Mouse (Mus musculus) myocyte (in vitro differentiated cells): Measurements from ENCODE around the gene Fut2. TPM values are rescaled to one million over a fixed set of nuclear protein-coding genes. Genes with fewer than 3 reads are reported as not detected.

Experiments used
- H3K27me3 ChIP-seq: one replicate; pipeline ENCODE4 v1.6.1; 2011; ENCODE audit not compliant: control insufficient read depth, insufficient read depth, insufficient read length
- H3K36me3 ChIP-seq: one replicate; pipeline ENCODE4 v1.6.1; 2011; ENCODE audit not compliant: control insufficient read depth, insufficient read depth
- H3K4me2 ChIP-seq: one replicate; pipeline ENCODE4 v1.6.1; 2011; ENCODE audit warnings: low read depth, control low read depth
- H3K4me3 ChIP-seq: one replicate; pipeline ENCODE4 v1.5.1; 2011; ENCODE audit warnings: mild to moderate bottlenecking, control low read depth, moderate library complexity
- H3K79me2 ChIP-seq: one replicate; pipeline ENCODE4 v1.6.1; 2011; ENCODE audit not compliant: control insufficient read depth, insufficient read depth
- H3ac ChIP-seq: one replicate; pipeline ENCODE4 v1.6.1; 2011; ENCODE audit not compliant: control insufficient read depth, insufficient read length
- CEBPB ChIP-seq: IDR thresholded peaks from 2 replicates; pipeline ENCODE4 v1.6.1; 2011; ENCODE audit warnings: mild to moderate bottlenecking, moderate library complexity; ENCODE audit not compliant: poor library complexity, insufficient read depth, severe bottlenecking
- E2F4 ChIP-seq: IDR thresholded peaks from one replicate; pipeline ENCODE4 v1.6.1; 2011; ENCODE audit warnings: mild to moderate bottlenecking, control low read depth, moderate library complexity; ENCODE audit not compliant: insufficient read depth
- MAX ChIP-seq: IDR thresholded peaks from one replicate; pipeline ENCODE4 v1.6.1; 2011; ENCODE audit warnings: low read depth, mild to moderate bottlenecking, control low read depth
- MYOD1 ChIP-seq, 3 experiments: IDR thresholded peaks; one replicate each; pipeline ENCODE4 v1.6.1; 2011; ENCODE audit warnings: control low read depth in 2 of 3, low read depth in 2 of 3, mild to moderate bottlenecking in 2 of 3, moderate library complexity in 1 of 3; ENCODE audit not compliant: insufficient read length in 2 of 3, control insufficient read depth in 1 of 3
- MYOG ChIP-seq, 3 experiments: IDR thresholded peaks; one replicate each; pipeline ENCODE4 v1.6.1; 2011; ENCODE audit warnings: control low read depth in 2 of 3, low read depth in 2 of 3, mild to moderate bottlenecking in 2 of 3; ENCODE audit not compliant: insufficient read length in 2 of 3, control insufficient read depth in 1 of 3, insufficient read depth in 1 of 3
- POLR2A ChIP-seq: IDR thresholded peaks from one replicate; pipeline ENCODE4 v1.6.1; 2011; ENCODE audit warnings: low read depth, mild to moderate bottlenecking, control low read depth, moderate library complexity; ENCODE audit not compliant: insufficient read length
- POLR2AphosphoS2 ChIP-seq: IDR thresholded peaks from one replicate; pipeline ENCODE4 v1.6.1; 2011; ENCODE audit warnings: low read depth, control low read depth; ENCODE audit not compliant: insufficient read length
- REST ChIP-seq: IDR thresholded peaks from one replicate; pipeline ENCODE4 v1.6.1; 2011; ENCODE audit warnings: mild to moderate bottlenecking, control low read depth, moderate library complexity; ENCODE audit not compliant: insufficient read depth, insufficient read length
- SRF ChIP-seq: IDR thresholded peaks from one replicate; pipeline ENCODE4 v1.6.1; 2011; ENCODE audit warnings: low read depth; ENCODE audit not compliant: control insufficient read depth, insufficient read length
- TCF12 ChIP-seq: IDR thresholded peaks from one replicate; pipeline ENCODE4 v1.6.1; 2011; ENCODE audit warnings: mild to moderate bottlenecking, control low read depth; ENCODE audit not compliant: poor library complexity, insufficient read depth, severe bottlenecking
- USF1 ChIP-seq: IDR thresholded peaks from one replicate; pipeline ENCODE4 v1.6.1; 2011; ENCODE audit warnings: low read depth, mild to moderate bottlenecking, control low read depth, moderate library complexity
- polyA plus RNA-seq: library from polyadenylated mRNA; unstranded; fragments of >200 nt; fragmentation: generic; extraction: Trizol; gene quantifications from one replicate; pipeline ENCODE4 v1.2.1, GENCODE M21; 2012; ENCODE audit warnings: missing spikeins

Fut2 gene
- polyA plus RNA-seq, 1 experiment = 0.41 TPM

DNA sequence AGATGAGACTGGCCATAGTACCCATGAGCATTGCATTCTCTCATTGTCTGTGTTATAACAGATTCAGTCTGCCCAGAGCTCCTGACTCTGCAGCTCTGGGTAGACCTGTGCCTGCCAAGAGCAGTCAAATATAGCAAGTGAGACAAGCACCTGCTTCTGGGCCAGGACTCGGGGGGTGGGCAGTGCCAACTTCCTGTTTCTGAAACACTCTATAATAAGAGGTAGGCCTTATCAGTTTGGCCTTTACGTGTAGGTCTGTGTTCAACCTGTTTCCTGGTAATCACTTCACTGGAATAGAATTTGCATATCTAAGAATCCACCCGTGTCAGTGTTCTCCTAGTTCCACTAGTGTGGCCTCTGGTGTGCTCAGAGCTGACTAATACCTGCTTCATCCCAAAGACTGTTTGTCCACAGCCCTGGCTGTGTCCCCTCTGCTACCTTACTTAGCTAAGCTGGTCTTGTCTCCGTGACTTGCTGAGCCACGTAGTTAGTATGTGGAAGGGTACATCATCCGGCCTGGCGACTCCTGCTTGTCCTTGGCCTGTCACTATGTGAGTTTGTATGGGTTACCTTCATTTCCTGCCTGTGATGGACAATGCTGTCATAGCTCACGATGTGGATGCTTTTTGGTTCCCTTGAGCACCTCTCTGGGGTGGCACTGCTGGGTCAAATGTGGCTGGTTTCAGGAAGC lies 15.0 kb upstream of the Fut2 start:
- no peaks in the 10 kb centered on the region for H3K36me3 ChIP-seq
- no peak overlapping the region for H3K4me3 ChIP-seq
- H3K4me2 ChIP-seq = no peak overlapping the region
- TF ChIP-seq MYOG (IDR thresholded peaks at IDR 0.05; ENCODE audit: control insufficient read depth in 1 of 3, insufficient read depth in 1 of 3, insufficient read length in 2 of 3, low read depth in 2 of 3) (no peak), CEBPB (no peak), USF1 (no peak), POLR2A (no peak), MYOD1 (IDR thresholded peaks at IDR 0.05; ENCODE audit: control insufficient read depth in 1 of 3, insufficient read length in 2 of 3, low read depth in 2 of 3) (peak in 1 of 3 experiments; percentile 39)
- no peaks in the 10 kb centered on the region for H3K27me3 ChIP-seq
- no peak overlapping the region for H3ac ChIP-seq
- H3K79me2 ChIP-seq = no peaks in the 10 kb centered on the region

DNA sequence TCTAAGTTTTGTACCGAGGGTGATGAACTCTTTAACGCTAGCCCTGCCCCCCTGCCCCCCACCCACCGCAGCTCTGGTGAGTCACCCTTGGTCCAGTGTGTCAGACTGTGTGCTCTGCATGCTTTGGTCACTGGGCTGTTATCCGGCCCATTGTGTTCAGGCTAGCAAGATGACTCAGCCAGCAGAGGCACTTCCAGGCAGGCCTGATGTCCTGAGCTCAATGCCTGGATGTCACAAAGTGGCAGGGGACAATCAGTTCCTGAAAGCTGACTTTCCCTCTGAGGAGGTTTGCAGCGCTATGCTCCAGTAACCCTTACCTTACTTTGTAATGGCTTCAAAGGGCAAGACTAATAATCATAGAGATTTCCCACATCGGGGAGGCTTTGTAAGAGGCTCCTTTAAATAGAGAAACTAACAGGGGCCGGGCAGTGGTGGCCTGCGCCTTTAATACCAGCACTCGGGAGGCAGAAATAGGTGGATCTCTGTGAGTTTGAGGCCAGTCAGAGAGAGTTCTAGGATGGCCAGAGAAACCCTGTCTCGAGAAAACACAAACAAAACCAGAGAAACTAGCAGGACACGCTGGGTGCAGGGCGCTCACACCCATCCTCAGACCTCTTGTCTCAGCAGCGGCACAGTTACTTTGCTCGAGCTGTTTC lies 13.9 kb upstream of the Fut2 start:
- no peak overlapping the region for H3ac ChIP-seq
- H3K4me2 ChIP-seq = peak overlapping the region; percentile 68
- TF ChIP-seq CEBPB (no peak), POLR2A (peak; percentile 55), MAX (peak; percentile 18), MYOD1 (IDR thresholded peaks at IDR 0.05; ENCODE audit: control insufficient read depth in 1 of 3, insufficient read length in 2 of 3, low read depth in 2 of 3) (peak in 1 of 3 experiments; percentile 23), MYOG (IDR thresholded peaks at IDR 0.05; ENCODE audit: control insufficient read depth in 1 of 3, insufficient read depth in 1 of 3, insufficient read length in 2 of 3, low read depth in 2 of 3) (peak in 1 of 3 experiments; percentile 36), SRF (no peak), E2F4 (no peak), USF1 (no peak), POLR2AphosphoS2 (peak; percentile 64)
- H3K79me2 ChIP-seq = no peaks in the 10 kb centered on the region
- H3K4me3 ChIP-seq = no peak overlapping the region
- no peaks in the 10 kb centered on the region for H3K27me3 ChIP-seq
- no peaks in the 10 kb centered on the region for H3K36me3 ChIP-seq

DNA sequence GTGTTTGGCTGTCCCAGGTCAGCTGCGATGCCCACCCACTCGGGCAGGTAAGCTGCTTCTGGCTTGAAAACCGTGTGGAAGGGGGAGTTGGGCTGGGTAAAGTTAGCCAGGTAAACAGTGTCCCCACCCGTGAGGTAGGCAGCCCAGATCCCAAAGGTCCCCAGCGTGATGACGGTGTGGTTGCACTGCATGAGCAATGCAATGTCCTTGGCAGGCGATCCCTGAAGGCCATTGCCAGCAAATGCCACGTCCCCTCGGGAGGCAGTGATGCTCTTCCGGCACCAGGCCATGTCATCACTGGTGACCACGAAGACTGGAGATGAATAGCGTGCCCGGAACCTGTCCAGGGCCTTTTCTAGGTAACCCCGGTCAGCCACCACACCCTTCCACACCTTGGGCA lies 12.3 kb upstream of the Fut2 start:
- H3K27me3 ChIP-seq = no peaks in the 10 kb centered on the region
- H3K4me3 ChIP-seq = no peak overlapping the region
- H3K36me3 ChIP-seq = no peaks in the 10 kb centered on the region
- no peak overlapping the region for H3K4me2 ChIP-seq
- no peaks in the 10 kb centered on the region for H3K79me2 ChIP-seq
- no peak overlapping the region for H3ac ChIP-seq
- no peak for TF ChIP-seq SRF
- TF ChIP-seq MAX = no peak
- no peak for TF ChIP-seq E2F4
- no peak for TF ChIP-seq CEBPB
- no peak for TF ChIP-seq REST
- no peak for TF ChIP-seq MYOD1 (IDR thresholded peaks at IDR 0.05; ENCODE audit: control insufficient read depth in 1 of 3, insufficient read length in 2 of 3, low read depth in 2 of 3)
- TF ChIP-seq POLR2A = no peak
- TF ChIP-seq POLR2AphosphoS2 = no peak
- no peak for TF ChIP-seq USF1
- TF ChIP-seq MYOG (IDR thresholded peaks at IDR 0.05; ENCODE audit: control insufficient read depth in 1 of 3, insufficient read depth in 1 of 3, insufficient read length in 2 of 3, low read depth in 2 of 3) = no peak
- TF ChIP-seq TCF12 = no peak

DNA sequence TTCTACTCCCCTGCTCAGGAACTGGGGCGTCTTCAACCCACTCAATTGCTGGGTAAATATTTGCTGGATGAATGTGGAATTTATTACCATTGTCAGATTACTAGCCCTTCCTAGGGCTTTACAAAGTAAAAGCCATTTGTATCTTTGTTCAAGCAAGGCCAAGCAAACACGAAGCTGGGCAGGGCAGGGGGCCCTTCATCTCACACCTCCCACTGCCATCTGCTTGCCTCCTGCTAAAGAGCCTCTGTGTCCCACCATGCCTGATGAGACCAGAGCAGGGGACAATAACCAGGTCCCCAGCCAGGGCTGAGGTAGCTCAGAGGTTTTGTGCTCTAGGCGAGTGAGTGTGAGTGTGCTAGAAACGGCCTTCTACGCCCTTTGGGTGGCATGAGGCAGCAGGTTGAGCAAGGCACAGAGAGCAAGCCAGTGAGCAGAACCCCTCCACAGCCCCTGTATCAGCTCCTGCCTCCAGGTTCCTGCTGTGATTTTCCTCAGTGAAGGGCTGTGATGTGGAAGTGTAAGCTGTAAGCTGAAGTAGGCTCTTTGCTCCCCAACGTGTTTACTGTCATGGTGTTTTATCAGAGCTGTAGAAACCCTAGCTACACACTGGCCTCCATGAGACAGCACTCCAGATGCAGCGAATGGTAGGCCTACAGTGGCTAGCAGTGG lies 11.6 kb upstream of the Fut2 start:
- no peak for TF ChIP-seq MYOG (IDR thresholded peaks at IDR 0.05; ENCODE audit: control insufficient read depth in 1 of 3, insufficient read depth in 1 of 3, insufficient read length in 2 of 3, low read depth in 2 of 3)
- H3K4me2 ChIP-seq = no peak overlapping the region
- no peaks in the 10 kb centered on the region for H3K79me2 ChIP-seq
- H3K4me3 ChIP-seq = no peak overlapping the region
- H3ac ChIP-seq = no peak overlapping the region
- H3K36me3 ChIP-seq = no peaks in the 10 kb centered on the region
- no peaks in the 10 kb centered on the region for H3K27me3 ChIP-seq

DNA sequence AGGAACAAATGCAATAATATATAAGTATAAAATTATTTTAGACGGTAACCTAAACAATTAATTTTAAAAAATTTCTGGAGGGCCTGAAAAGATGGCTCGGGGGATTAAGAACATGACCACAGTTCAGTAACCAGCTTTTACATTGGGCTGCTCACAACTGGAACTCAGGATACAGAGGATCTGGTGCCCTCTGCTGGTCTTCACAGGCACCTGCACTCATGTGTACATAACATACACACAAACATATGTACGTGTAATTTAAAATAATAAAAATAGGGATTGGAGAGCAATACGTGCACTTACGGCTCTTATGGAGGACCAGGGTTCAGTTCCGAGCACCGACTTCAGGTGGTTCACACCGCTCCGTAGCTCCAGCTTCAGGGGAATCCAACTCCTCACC lies 2.7 kb upstream of the Fut2 start:
- Histone ChIP-seq H3K36me3 (no peaks in the 10 kb centered on the region), H3ac (no peak overlapping the region), H3K27me3 (no peaks in the 10 kb centered on the region), H3K4me3 (no peak overlapping the region), H3K79me2 (no peaks in the 10 kb centered on the region), H3K4me2 (no peak overlapping the region)
- TF ChIP-seq E2F4 = no peak
- no peak for TF ChIP-seq USF1
- no peak for TF ChIP-seq TCF12
- TF ChIP-seq CEBPB = no peak
- TF ChIP-seq MYOD1 (IDR thresholded peaks at IDR 0.05; ENCODE audit: control insufficient read depth in 1 of 3, insufficient read length in 2 of 3, low read depth in 2 of 3) = no peak
